Mouse (Mus musculus): ENCODE data around the gene Rtcb. TPM values are rescaled to one million over a fixed set of nuclear protein-coding genes. Genes with fewer than 3 reads are reported as not detected.
A peak's percentile ranks its signal among the peaks of the same experiment; 100 is the strongest.

Rtcb gene
- 61.9 and 66.5 TPM in 2 replicates for polyA plus RNA-seq (2012; rRNA removed)

- WGBS, result under 1% methylated on average over 38 of the region's 38 CpGs
Measured at GRCm38 (mm10) chr10:85957464-85957950, at the start of gene Rtcb. TSS of gene Rtcb (minus strand) at chr10:85957823.

DNA sequence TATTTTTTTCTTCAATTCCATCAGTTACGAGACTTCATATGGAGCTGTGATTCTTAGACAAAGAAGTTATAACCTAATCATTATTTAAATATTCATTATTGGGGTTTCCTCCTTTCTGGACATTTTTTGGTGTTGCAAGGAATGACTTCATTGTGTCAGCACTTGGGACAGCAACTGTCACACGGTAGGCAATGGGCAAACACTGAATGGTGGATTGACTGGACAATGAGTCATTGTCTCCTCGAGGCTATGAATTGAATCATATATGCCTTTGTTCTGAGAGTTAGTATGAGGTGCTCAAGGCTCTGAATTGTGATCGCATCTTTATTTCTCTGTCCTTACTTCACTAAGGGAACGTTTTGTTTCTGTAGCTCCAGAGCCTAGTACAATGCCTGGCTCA lies 48.8 kb upstream of the Rtcb start:
- WGBS, result 59% methylated on average over 5 of the region's 5 CpGs

More at GRCm38 (mm10) chr10:85957464-85957950, at the start of gene Rtcb:
- DNase-seq (ENCODE audit: low read depth, low spot score), result peak; percentile 92

DNA sequence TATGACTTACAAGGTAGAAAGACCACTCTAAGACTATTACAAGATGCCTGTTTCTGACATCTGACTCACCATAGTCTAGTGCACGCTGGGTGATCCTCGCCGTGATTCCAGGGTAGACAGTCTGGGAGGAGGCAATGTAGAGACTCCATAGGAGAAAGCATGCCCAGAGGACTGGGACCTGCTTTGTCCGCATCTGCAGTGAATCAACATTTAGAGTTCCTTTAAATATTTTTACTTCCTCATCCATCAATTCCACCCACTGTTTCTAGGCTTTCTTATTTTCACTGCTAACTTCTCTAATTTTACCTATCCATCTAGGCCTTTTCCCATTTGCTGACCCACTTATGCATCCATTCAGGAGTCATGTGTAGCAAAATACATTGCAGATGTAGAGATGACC lies 42.8 kb upstream of the Rtcb start:
- 97% methylated on average over 4 of the region's 4 CpGs for WGBS
- no peak for DNase-seq (ENCODE audit: low read depth, low spot score)

More for the DNA sequence above, 48.8 kb upstream of the Rtcb start:
- DNase-seq (ENCODE audit: low read depth, low spot score), result no peak

DNA sequence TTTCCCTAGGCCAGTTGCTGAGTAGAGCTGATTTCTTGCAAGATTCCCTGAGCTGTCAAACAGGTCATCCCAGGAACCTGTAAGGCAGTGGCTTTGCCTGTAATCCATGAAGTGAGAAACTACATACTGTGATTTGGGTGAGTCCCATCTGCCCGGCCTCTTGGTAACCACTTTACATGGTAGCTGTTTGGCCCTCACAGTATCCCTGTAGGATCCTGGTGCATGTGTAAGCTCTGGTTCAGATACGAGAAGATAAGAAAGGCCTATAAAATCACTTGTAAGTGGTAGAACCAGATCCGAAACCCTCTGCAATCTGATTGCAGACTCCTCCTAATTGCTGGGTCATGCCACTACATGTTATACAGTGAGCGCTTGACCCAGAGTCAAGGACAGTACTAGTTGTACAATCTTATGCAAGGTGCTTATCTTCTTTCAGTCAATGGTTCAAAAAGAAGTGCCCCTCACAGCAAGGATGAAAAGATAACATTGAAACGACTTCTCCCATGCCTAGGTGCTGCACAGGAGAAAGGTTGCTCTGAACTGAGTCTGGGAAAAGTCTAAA lies 37.0 kb upstream of the Rtcb start:
- WGBS, result 34% methylated on average over 5 of the region's 5 CpGs
- DNase-seq (ENCODE audit: low read depth, low spot score), result no peak

DNA sequence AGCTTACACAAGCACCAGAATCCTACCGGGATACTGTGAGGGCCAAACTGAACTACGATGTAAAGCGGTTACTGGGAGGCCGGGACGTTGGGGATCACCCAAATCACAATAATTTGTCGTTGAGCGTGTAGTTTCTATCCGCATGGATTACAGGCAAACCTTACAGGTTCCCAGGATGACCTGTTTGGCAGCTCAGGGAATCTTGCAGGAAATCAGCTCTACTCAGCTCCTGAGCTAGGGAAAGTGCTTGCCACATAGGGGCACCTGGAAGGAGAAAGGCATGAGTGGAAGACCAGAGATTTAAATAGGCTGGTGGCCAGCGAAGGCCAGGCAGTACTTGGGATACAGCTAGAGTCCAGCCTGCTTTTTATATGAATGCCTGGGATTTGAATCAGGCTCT lies 36.2 kb upstream of the Rtcb start:
- DNase-seq (ENCODE audit: low read depth, low spot score), result no peak
- WGBS, result 89% methylated on average over 9 of the region's 9 CpGs

GRCm38 (mm10) chr10:85992412-85992811 lies 34.8 kb upstream of the Rtcb start:
- DNase-seq (ENCODE audit: low read depth, low spot score), result no peak
- WGBS, result 80% methylated on average over 4 of the region's 4 CpGs

GRCm38 (mm10) chr10:85989412-85990115 lies 31.9 kb upstream of the Rtcb start:
- 53% methylated on average over 6 of the region's 6 CpGs for WGBS

DNA sequence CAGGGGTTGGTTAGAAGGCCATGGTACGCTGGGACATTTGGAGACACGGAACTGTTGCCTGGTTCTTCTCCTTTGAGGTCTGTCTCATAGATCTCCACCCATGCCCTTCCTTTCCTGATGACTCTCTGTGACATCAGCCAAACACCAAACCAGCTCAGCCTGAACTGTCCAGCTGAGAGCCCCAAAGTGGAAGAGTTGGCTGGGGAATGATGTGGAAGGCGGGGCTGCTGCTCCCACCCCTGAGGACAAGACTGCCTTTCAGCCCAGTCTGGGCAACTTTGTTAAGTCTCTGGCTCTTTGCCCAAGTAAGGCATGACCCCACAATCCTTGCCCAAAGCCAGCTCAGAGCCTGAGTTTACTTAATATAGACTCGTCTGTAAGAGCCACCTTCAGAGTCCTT lies 15.3 kb upstream of the Rtcb start:
- WGBS, result 53% methylated on average over 4 of the region's 4 CpGs
- no peak for DNase-seq (ENCODE audit: low read depth, low spot score)

More at GRCm38 (mm10) chr10:85989412-85990115, 31.9 kb upstream of the Rtcb start:
- DNase-seq (ENCODE audit: low read depth, low spot score), result no peak

DNA sequence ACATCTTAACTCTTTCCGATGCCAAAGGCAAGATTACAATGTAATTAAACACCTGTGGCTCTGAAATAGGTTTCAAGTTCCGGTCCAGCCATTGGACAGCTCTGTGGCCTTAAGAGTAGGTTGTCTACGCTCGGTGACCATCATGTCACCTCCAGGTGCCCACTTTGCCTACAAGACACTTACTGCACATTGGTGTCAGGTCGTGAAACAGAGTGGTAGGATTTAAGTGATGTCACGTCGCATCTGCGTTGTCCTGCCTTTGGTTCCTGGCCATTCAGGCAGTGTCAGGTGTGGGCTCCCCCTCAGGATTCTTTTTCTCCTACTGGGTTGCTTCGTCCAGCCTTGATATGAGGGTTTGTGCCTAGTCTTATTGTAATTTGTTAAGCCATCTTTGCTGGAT lies 14.2 kb upstream of the Rtcb start:
- 90% methylated on average over 9 of the region's 9 CpGs for WGBS
- no peak for DNase-seq (ENCODE audit: low read depth, low spot score)

DNA sequence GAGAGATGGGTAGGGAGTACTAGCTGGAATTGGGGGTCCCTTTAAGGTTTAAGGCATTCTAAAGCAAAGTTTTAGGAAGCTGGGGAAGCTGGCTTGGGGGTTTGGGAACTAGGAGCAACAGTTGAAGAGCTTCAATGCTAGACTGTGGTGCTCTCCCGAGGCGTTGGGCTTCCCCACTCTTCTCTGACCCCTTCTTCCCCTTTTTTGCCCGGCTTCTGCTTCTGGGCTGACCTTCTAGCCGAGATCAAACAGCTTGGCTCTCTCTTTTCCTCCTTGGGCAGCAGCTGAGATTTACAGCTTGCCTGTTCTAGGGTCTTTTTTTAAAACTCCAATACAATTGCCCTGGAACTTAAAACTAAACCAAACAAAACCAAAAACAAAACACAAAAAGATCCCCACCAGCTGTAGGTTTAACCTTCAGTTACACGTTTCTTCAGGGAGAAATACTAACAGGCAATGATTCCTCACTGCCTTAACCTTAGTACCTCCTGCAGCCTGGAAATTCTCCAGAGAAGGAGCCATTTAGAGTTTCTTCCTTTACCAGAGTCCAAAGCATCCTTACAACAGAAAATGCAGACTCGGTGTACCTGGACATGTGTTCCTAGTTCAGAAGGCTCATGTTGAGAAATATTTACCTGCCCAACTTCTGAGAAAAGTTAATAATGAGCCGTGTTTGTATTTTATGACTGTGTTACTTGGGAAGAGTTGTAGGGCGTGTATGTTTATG lies 12.4 kb upstream of the Rtcb start:
- WGBS, result 24% methylated on average over 8 of the region's 8 CpGs
- DNase-seq (ENCODE audit: low read depth, low spot score), result no peak

GRCm38 (mm10) chr10:85968731-85969130 lies 11.1 kb upstream of the Rtcb start:
- no peak for DNase-seq (ENCODE audit: low read depth, low spot score)
- WGBS, result 50% methylated on average over 2 of the region's 2 CpGs

GRCm38 (mm10) chr10:85968157-85968634 lies 10.6 kb upstream of the Rtcb start:
- DNase-seq (ENCODE audit: low read depth, low spot score), result no peak

DNA sequence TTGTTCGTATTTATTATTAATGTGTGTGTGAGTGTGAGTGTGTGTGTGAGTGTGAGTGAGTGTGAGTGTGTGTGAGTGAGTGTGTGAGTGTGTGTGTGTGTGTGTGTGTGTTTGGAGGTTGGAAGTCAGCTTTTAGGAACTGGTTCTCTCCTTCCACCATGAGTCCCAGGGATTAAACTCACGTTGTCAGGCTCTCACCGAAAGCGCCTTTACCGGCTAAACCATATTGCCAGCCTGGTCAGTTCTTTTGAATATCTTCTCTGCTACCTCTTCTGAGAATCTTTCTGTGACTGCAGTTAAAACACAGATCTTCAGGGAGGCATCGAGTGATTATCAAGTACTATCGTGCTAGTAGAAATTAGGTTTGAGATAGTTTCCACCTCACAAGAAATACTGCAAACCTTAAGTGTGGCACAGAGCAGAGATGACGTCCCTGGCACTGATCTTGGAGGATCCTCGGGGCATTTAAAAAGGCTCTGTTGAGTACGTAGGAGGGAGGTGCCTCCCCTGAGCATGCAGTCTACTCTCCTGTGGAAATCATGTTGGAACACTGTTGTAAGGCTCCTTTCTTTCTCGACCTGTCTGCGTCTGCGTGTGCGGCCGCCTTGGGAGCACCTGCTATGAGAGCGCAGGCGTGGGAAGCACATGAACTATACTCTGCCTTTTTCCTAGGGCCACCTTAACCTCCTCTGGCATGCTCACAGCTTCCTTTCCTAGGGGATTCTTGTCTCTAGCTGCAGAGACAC lies 10.0 kb upstream of the Rtcb start:
- no peak for DNase-seq (ENCODE audit: low read depth, low spot score)

More at GRCm38 (mm10) chr10:85968157-85968634, 10.6 kb upstream of the Rtcb start:
- WGBS, result 10% methylated on average over 7 of the region's 7 CpGs

GRCm38 (mm10) chr10:85966476-85966875 lies 8.9 kb upstream of the Rtcb start:
- no peak for DNase-seq (ENCODE audit: low read depth, low spot score)
- 62% methylated on average over 2 of the region's 2 CpGs for WGBS

More for the DNA sequence above, 10.0 kb upstream of the Rtcb start:
- WGBS, result 58% methylated on average over 17 of the region's 17 CpGs

DNA sequence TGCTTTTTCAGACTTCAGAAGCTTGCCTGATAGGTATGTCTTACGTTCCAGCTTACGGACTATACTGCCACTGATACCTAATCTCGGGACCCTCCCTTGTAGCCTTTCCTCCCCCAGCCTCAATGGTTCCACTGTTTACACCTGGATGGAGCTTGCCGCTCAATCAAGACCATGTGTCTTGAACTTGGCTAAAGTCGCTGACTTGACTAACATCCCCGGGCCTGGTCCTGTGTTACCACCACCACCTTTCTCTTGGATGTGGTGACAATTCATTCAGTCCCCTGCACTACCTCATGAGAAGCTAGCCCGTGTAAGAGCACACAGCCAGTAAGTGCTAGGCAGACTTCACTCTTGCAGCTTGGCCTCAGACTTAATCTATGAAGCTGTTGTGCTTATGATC lies 6.7 kb upstream of the Rtcb start:
- no peak for DNase-seq (ENCODE audit: low read depth, low spot score)
- 86% methylated on average over 7 of the region's 7 CpGs for WGBS

GRCm38 (mm10) chr10:85962897-85963296 lies 5.3 kb upstream of the Rtcb start:
- WGBS, result 59% methylated on average over 9 of the region's 9 CpGs

DNA sequence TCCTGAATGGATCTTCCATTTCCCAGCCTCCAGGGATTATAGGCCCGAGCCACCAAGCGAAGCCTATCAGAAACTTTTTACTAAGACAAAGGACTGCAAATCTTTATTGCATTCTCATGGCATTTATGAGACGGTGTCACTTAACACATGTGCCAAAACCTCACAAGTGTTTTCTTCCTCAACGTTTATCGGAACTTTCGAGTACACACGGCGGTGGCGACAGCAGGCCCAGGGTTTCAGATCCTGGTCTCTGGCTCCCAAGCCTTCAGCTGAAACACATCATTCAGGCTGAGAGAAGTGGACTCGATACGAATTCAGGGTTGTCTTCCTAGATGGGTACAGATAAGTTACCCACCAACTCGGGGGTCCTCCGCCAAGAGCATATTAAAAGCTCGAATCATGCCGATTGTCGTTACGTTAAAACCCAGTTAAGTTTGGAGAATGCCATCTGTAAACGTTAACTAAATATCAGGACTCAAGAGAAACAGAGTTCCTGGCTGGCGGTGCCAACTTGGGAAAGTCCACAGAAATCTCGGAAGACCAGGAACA lies 678 bp downstream of the Rtcb start:
- WGBS, result under 1% methylated on average over 20 of the region's 20 CpGs

More at GRCm38 (mm10) chr10:85962897-85963296, 5.3 kb upstream of the Rtcb start:
- DNase-seq (ENCODE audit: low read depth, low spot score), result no peak

DNA sequence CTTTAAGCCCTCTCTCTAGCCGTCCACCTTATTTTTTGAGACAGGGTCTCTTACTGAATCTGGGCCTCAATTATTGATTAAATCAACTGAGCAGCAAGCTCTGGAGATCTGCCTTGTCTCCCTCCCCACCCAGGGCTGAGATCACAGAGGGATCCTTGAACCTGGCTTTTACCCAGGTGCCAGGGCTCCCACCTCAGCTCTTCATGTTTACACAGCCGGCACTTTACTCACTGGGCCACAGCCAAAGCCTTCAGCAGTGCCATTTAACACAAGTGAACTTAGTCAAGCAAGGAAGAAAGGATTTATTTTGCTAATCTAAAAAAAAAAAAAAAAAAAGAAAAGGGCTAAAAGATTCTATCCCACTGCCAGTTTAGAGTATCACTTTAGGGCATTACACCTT lies 3.2 kb downstream of the Rtcb start:
- WGBS, result 24% methylated on average over 2 of the region's 2 CpGs
- no peak for DNase-seq (ENCODE audit: low read depth, low spot score)

More for the DNA sequence above, 678 bp downstream of the Rtcb start:
- no peak for DNase-seq (ENCODE audit: low read depth, low spot score)

GRCm38 (mm10) chr10:85953401-85953800 lies 4.2 kb downstream of the Rtcb start:
- 28% methylated on average over 3 of the region's 3 CpGs for WGBS
- DNase-seq (ENCODE audit: low read depth, low spot score), result no peak

Data from large intestine, adult 2 months (tissue).